Mouse (Mus musculus): ENCODE data around the gene Tesk1. TPM values are rescaled to one million over a fixed set of nuclear protein-coding genes. Genes with fewer than 3 reads are reported as not detected.

Gene Tesk1
- polyA plus RNA-seq, 1 experiment from 2014 or later, result 22.6 TPM

DNA sequence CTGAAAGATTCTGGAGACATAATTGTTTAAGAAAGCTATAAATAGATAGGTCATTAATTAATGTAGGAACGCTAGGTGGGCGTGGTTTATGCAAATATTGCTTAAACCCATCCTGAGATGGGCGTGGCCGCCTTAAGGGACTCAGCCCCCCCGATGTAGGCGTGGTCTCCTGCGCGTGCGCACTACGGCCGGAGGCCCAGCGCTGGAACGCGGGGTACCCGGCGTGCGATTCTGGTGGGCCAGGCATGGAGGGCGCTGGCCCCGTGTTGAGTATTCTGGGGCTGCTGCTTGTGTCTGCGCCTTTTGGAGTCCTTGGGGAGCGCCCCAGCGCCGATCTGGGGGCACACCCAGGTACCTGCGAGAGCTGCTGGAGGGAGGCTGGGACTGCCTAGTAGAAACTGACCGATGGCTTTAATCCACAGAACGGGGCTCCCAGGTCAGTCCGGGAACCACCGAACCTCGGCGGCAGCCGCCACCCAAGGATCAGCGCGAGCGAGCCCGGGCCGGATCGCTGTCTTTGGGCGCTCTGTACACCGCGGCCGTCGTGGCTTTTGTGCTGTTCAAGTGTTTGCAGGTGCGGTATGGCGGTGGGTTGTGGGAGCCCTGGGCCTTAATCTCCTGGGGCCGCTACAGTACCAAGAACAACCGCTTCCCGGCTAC, 51.6 kb downstream of the Tesk1 start:
- Histone ChIP-seq H3K9ac (peak overlapping the region; percentile 83), H3K4me1 (replicated peaks; ENCODE audit: control insufficient read depth, insufficient read depth, low read length) (peaks cover 18% of the 10 kb centered on the region), H3K4me2 (replicated peaks) (peak overlapping the region; percentile 52), H3K4me3 (replicated peaks; ENCODE audit: low read length) (peak overlapping the region; percentile 56), H3K27ac (peak overlapping the region; percentile 90), H3K9me3 (ENCODE audit: control insufficient read depth, low read length) (peaks cover 4% of the 10 kb centered on the region; the same call in 1 of the 2 replicates), H3K36me3 (replicated peaks; ENCODE audit: control insufficient read depth, insufficient read depth) (peaks cover 5% of the 10 kb centered on the region; the same call in 1 of the 2 replicates), H3K27me3 (ENCODE audit: control insufficient read depth, insufficient read depth, low read length) (no peaks in the 10 kb centered on the region)
- DNase-seq (ENCODE audit: low spot score), result peak; percentile 99
- peak; percentile 91 for ATAC-seq (ENCODE audit: low FRiP score)
- under 1% methylated on average over 47 of the region's 47 CpGs for WGBS

GRCm38 (mm10) chr4:43493846-43494240, 52.1 kb downstream of the Tesk1 start:
- Histone ChIP-seq H3K4me2 (replicated peaks) (peak overlapping the region; percentile 52), H3K9me3 (ENCODE audit: control insufficient read depth, low read length) (peaks cover 4% of the 10 kb centered on the region; the same call in 1 of the 2 replicates), H3K27ac (peak overlapping the region; percentile 90), H3K9ac (peak overlapping the region; percentile 83), H3K36me3 (replicated peaks; ENCODE audit: control insufficient read depth, insufficient read depth) (peaks cover 5% of the 10 kb centered on the region; the same call in 1 of the 2 replicates), H3K27me3 (ENCODE audit: control insufficient read depth, insufficient read depth, low read length) (no peaks in the 10 kb centered on the region), H3K4me3 (replicated peaks; ENCODE audit: low read length) (peak overlapping the region; percentile 56), H3K4me1 (replicated peaks; ENCODE audit: control insufficient read depth, insufficient read depth, low read length) (peaks cover 18% of the 10 kb centered on the region)
- WGBS, result under 1% methylated on average over 9 of the region's 9 CpGs
- ATAC-seq (ENCODE audit: low FRiP score) (no peak), DNase-seq (ENCODE audit: low spot score) (no peak)

- WGBS, result 72% methylated on average over 6 of the region's 6 CpGs
- Histone ChIP-seq H3K4me1 (replicated peaks; ENCODE audit: control insufficient read depth, insufficient read depth, low read length) (peaks cover 18% of the 10 kb centered on the region), H3K9me3 (ENCODE audit: control insufficient read depth, low read length) (no peaks in the 10 kb centered on the region), H3K27ac (no peak overlapping the region), H3K4me2 (replicated peaks) (no peak overlapping the region), H3K36me3 (replicated peaks; ENCODE audit: control insufficient read depth, insufficient read depth) (peaks cover 5% of the 10 kb centered on the region; the same call in 1 of the 2 replicates), H3K4me3 (replicated peaks; ENCODE audit: low read length) (no peak overlapping the region), H3K27me3 (ENCODE audit: control insufficient read depth, insufficient read depth, low read length) (no peaks in the 10 kb centered on the region), H3K9ac (no peak overlapping the region)
- DNase-seq (ENCODE audit: low spot score) (no peak), ATAC-seq (ENCODE audit: low FRiP score) (no peak)
These were observed 54.8 kb downstream of the Tesk1 start for GRCm38 (mm10) chr4:43496587-43496986.

DNA sequence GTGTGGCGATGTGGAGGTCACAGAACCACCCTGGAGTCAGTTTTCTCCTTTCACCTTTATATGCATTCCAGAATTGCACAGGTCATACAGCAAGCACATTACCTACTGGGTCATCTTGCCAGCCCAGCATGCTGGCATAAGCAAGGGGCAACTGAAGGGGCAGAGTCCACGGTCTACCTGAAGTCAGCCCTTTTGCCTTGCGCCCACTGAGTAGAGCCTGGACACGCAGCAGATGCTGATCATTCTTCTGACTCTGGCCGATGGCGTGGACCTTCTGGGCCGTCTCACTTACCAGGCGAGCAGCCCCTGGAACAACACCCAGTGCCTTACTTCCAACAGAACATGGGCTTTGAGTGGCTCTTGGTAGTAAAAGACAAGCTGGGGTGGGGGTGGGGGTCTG, 55.7 kb downstream of the Tesk1 start:
- Histone ChIP-seq H3K27ac (no peak overlapping the region), H3K4me1 (replicated peaks; ENCODE audit: control insufficient read depth, insufficient read depth, low read length) (peaks cover 15% of the 10 kb centered on the region), H3K4me2 (replicated peaks) (no peak overlapping the region; the same call in 1 of the 2 replicates), H3K9me3 (ENCODE audit: control insufficient read depth, low read length) (no peaks in the 10 kb centered on the region), H3K4me3 (replicated peaks; ENCODE audit: low read length) (no peak overlapping the region), H3K36me3 (replicated peaks; ENCODE audit: control insufficient read depth, insufficient read depth) (peaks cover 5% of the 10 kb centered on the region; the same call in 1 of the 2 replicates), H3K9ac (no peak overlapping the region), H3K27me3 (ENCODE audit: control insufficient read depth, insufficient read depth, low read length) (no peaks in the 10 kb centered on the region)
- 95% methylated on average over 8 of the region's 8 CpGs for WGBS
- ATAC-seq (ENCODE audit: low FRiP score) (no peak), DNase-seq (ENCODE audit: low spot score) (no peak)

Other genes with a start within 250 kb of the Tesk1 start
- 0.27 and 0.60 TPM in 2 replicates for gene Atp8b5, start 174.8 kb upstream of the Tesk1 start, polyA plus RNA-seq (2014; fragmentation: Nextera tagmentation; extraction: Ambion mirVana)
- 58.3 and 58.5 TPM in 2 replicates for gene Rusc2, start 60.0 kb upstream of the Tesk1 start, polyA plus RNA-seq (2014; fragmentation: Nextera tagmentation; extraction: Ambion mirVana)
- 1.6 and 2.2 TPM in 2 replicates for gene Fam166b, start 12.8 kb upstream of the Tesk1 start, polyA plus RNA-seq (2014; fragmentation: Nextera tagmentation; extraction: Ambion mirVana)
- 6.4 and 7.5 TPM in 2 replicates for gene Cd72, start 12.7 kb downstream of the Tesk1 start, polyA plus RNA-seq (2014; fragmentation: Nextera tagmentation; extraction: Ambion mirVana)
- not detected in 2 replicates for gene Sit1, start 41.8 kb downstream of the Tesk1 start, polyA plus RNA-seq (2014; fragmentation: Nextera tagmentation; extraction: Ambion mirVana)
- 80.3 and 92.0 TPM in 2 replicates for gene Ccdc107, start 51.0 kb downstream of the Tesk1 start, polyA plus RNA-seq (2014; fragmentation: Nextera tagmentation; extraction: Ambion mirVana)
- gene Arhgef39, start 57.8 kb downstream of the Tesk1 start, polyA plus RNA-seq (2014; fragmentation: Nextera tagmentation; extraction: Ambion mirVana), result 4.7 and 6.1 TPM in 2 replicates
- 0.16 and 0.26 TPM in 2 replicates for gene Car9, start 65.0 kb downstream of the Tesk1 start, polyA plus RNA-seq (2014; fragmentation: Nextera tagmentation; extraction: Ambion mirVana)
- 9.1 and 10.8 TPM in 2 replicates for gene Tpm2, start 81.8 kb downstream of the Tesk1 start, polyA plus RNA-seq (2014; fragmentation: Nextera tagmentation; extraction: Ambion mirVana)
- gene Creb3, start 120.4 kb downstream of the Tesk1 start, polyA plus RNA-seq (2014; fragmentation: Nextera tagmentation; extraction: Ambion mirVana), result 80.0 and 82.3 TPM in 2 replicates
- 57.5 and 62.8 TPM in 2 replicates for gene Tln1, start 120.8 kb downstream of the Tesk1 start, polyA plus RNA-seq (2014; fragmentation: Nextera tagmentation; extraction: Ambion mirVana)
- 21.7 and 25.2 TPM in 2 replicates for gene Rgp1, start 136.8 kb downstream of the Tesk1 start, polyA plus RNA-seq (2014; fragmentation: Nextera tagmentation; extraction: Ambion mirVana)
- gene Gba2, start 136.9 kb downstream of the Tesk1 start, polyA plus RNA-seq (2014; fragmentation: Nextera tagmentation; extraction: Ambion mirVana), result 44.5 and 49.7 TPM in 2 replicates
- 1.0 and 1.9 TPM in 2 replicates for gene Msmp, start 142.6 kb downstream of the Tesk1 start, polyA plus RNA-seq (2014; fragmentation: Nextera tagmentation; extraction: Ambion mirVana)
- 13.3 and 14.2 TPM in 2 replicates for gene Npr2, start 190.0 kb downstream of the Tesk1 start, polyA plus RNA-seq (2014; fragmentation: Nextera tagmentation; extraction: Ambion mirVana)
- 5.5 and 9.3 TPM in 2 replicates for gene Spag8, start 211.7 kb downstream of the Tesk1 start, polyA plus RNA-seq (2014; fragmentation: Nextera tagmentation; extraction: Ambion mirVana)
- 70.1 and 77.0 TPM in 2 replicates for gene Hint2, start 214.5 kb downstream of the Tesk1 start, polyA plus RNA-seq (2014; fragmentation: Nextera tagmentation; extraction: Ambion mirVana)
- gene Tmem8b, start 227.0 kb downstream of the Tesk1 start, polyA plus RNA-seq (2014; fragmentation: Nextera tagmentation; extraction: Ambion mirVana), result 8.7 and 10.5 TPM in 2 replicates
- 1.9 and 2.2 TPM in 2 replicates for gene Fam221b, start 227.2 kb downstream of the Tesk1 start, polyA plus RNA-seq (2014; fragmentation: Nextera tagmentation; extraction: Ambion mirVana)